Mouse (Mus musculus): Measurements from ENCODE around the gene Mcoln2. TPM values are rescaled to one million over a fixed set of nuclear protein-coding genes. Genes with fewer than 3 reads are reported as not detected.

The Mcoln2 gene
- polyA plus RNA-seq, 1 experiment from 2014 or later, result 0.24 TPM

DNA sequence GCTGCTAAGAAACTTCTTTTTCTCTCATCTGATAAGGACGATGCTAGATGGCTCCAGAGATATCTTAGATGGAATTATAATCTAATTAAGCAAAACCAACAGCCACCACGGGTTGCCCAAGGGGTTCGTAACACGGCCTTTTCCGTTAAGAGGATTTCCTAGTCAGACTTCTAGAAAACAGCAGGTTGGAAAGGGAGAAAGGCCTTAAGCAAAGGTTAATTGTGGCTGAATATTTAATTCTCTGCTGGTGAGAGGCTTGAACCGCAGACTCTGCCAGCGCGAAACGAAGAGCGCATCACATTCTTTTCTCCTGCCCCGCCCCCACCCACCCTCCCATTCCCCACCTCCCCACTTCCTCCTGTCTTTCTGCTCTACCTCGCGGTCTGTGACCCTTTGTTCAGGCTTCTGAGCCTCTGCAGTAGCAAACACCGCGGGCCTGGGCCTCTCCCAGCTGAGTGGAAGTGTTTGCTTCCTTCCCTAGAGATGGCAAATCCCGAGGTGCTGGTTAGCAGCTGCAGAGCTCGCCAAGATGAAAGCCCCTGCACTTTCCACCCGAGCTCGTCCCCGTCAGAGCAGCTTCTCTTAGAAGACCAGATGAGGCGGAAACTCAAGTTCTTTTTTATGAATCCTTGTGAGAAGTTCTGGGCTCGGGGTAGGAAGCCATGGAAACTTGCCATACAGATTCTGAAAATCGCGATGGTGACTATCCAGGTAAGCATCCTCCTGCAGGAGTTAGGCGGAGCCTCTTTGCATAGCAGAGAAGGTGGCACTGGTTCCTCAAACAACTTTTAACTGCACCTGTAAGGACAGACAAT lies 28.1 kb upstream of the Mcoln2 start:
- H3K4me3 ChIP-seq, result peak overlapping the region; percentile 19; the same call in 1 of the 2 replicates

DNA sequence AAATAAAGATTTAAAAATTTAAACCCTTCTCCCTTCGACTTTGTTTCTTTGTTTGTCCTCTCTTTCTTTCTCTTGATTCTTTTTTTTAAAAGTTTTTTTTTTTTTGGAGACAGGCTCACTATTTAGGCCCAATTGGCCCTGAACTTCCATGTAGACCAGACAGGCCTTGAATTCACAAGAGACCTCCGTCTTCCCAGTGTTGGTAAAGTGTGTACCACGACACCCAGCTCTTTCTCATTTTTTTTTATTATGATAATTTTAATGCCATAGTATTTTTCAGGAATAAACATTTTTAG lies 27.6 kb upstream of the Mcoln2 start:
- Histone ChIP-seq H3K9me3 (no peaks in the 10 kb centered on the region), H3K4me2 (replicated peaks) (peak overlapping the region; percentile 39), H3K27me3 (peaks cover 18% of the 10 kb centered on the region), H3K4me1 (peaks cover 14% of the 10 kb centered on the region; the same call in 1 of the 2 replicates), H3K36me3 (no peaks in the 10 kb centered on the region), H3K4me3 (no peak overlapping the region), H3K27ac (replicated peaks) (no peak overlapping the region), H3K9ac (replicated peaks) (no peak overlapping the region)
- WGBS, result 42% methylated on average over 3 of the region's 3 CpGs
- ATAC-seq (ENCODE audit: low FRiP score, low read depth), result no peak

More for the DNA sequence above, 28.1 kb upstream of the Mcoln2 start:
- H3K4me1 ChIP-seq, result peaks cover 14% of the 10 kb centered on the region; the same call in 1 of the 2 replicates
- ATAC-seq (ENCODE audit: low FRiP score, low read depth), result peak; percentile 68
- no peaks in the 10 kb centered on the region for H3K9me3 ChIP-seq
- 0 out of 2 replicates have a peak overlapping the region, but pooled peaks have one; percentile 8 for H3K9ac ChIP-seq (replicated peaks)
- H3K27me3 ChIP-seq, result peaks cover 24% of the 10 kb centered on the region
- no peak overlapping the region for H3K27ac ChIP-seq (replicated peaks)
- 5% methylated on average over 25 of the region's 25 CpGs for WGBS
- peak overlapping the region; percentile 39 for H3K4me2 ChIP-seq (replicated peaks)
- H3K36me3 ChIP-seq, result no peaks in the 10 kb centered on the region

DNA sequence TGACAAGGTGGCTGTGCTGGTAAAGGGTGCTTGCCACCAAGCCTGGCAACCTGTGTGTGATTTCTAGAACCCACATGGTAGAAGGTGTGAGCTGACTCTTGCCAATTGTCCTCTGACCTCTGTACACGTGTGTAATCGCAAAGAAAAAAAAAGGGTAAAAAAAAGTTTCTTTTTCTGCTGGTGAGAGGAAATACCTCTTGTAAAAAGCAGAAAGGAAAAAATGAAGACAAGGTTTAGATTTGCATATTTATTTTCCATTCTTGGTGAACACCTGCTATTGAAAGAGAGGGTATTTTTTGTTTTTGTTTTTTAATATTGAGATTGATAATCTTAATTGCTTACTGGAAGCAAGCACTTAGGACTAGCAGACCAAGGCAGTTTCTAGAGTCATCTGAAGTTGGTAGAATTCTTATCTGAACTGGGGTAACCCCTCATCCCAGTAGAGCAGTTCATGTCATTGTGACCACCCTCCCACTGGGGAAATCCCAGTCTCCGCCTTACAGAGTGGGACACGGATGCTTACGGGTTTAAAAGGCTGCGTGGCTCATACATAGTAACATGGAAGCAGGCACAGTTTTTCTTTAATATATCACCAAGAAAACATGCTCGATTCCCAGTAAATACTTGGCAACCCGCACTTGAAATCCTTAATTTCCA lies 26.7 kb upstream of the Mcoln2 start:
- 85% methylated on average over 8 of the region's 8 CpGs for WGBS
- H3K4me3 ChIP-seq, result no peak overlapping the region
- H3K9ac ChIP-seq (replicated peaks), result no peak overlapping the region
- H3K27me3 ChIP-seq, result peaks cover 10% of the 10 kb centered on the region
- H3K27ac ChIP-seq (replicated peaks), result no peak overlapping the region
- no peaks in the 10 kb centered on the region for H3K36me3 ChIP-seq
- no peaks in the 10 kb centered on the region for H3K9me3 ChIP-seq
- no peak for ATAC-seq (ENCODE audit: low FRiP score, low read depth)
- H3K4me1 ChIP-seq, result peaks cover 8% of the 10 kb centered on the region; the same call in 1 of the 2 replicates
- no peak overlapping the region for H3K4me2 ChIP-seq (replicated peaks)

DNA sequence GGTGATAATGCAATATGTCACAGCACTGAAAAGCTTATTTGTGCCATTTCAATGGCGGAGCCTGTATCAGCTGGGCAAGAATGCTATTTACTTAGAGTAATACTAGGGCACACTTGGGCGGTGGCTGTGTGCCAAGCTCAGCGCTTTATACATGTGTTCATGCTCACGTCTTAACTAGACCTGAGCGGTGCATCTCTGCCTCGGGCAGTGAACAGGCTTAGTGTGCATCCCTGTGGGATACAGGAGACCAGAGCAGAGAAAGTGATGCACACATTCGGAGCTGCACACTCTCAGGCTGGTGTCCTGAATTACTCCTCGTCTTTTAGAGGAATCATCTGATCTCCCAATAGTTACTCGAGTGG lies 26.2 kb upstream of the Mcoln2 start:
- H3K36me3 ChIP-seq, result no peaks in the 10 kb centered on the region
- no peak overlapping the region for H3K9ac ChIP-seq (replicated peaks)
- 80% methylated on average over 9 of the region's 9 CpGs for WGBS
- no peak overlapping the region for H3K4me2 ChIP-seq (replicated peaks)
- no peak; the same call in 1 of the 2 replicates for ATAC-seq (ENCODE audit: low FRiP score, low read depth)
- peaks cover 8% of the 10 kb centered on the region; the same call in 1 of the 2 replicates for H3K4me1 ChIP-seq
- no peak overlapping the region for H3K27ac ChIP-seq (replicated peaks)
- no peaks in the 10 kb centered on the region for H3K9me3 ChIP-seq
- no peak overlapping the region for H3K4me3 ChIP-seq
- peaks cover 5% of the 10 kb centered on the region for H3K27me3 ChIP-seq

DNA sequence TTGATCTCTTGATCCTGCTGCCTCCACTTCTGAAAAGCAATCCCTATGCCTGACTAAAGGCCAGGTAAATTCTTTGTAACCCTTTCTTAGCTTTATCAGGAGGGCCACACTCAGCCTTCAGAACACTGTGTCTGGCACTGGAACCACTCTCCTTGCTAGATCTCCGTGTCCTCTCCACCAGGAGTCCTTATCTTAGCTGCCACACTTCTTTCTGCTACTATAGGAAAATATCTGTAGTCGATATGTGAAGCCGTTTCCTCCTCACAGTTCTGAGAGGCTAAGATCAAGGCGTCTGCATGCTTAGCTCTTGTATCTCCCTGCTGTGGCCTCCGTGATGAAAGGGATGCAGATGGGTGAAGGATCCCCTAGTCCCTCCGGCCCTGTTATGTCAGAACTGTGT lies 22.4 kb upstream of the Mcoln2 start:
- Histone ChIP-seq H3K36me3 (no peaks in the 10 kb centered on the region), H3K9ac (replicated peaks) (no peak overlapping the region), H3K4me2 (replicated peaks) (no peak overlapping the region), H3K9me3 (no peaks in the 10 kb centered on the region), H3K27ac (replicated peaks) (no peak overlapping the region), H3K4me1 (no peaks in the 10 kb centered on the region), H3K27me3 (no peaks in the 10 kb centered on the region), H3K4me3 (no peak overlapping the region)
- WGBS, result 73% methylated on average over 6 of the region's 6 CpGs
- no peak for ATAC-seq (ENCODE audit: low FRiP score, low read depth)

DNA sequence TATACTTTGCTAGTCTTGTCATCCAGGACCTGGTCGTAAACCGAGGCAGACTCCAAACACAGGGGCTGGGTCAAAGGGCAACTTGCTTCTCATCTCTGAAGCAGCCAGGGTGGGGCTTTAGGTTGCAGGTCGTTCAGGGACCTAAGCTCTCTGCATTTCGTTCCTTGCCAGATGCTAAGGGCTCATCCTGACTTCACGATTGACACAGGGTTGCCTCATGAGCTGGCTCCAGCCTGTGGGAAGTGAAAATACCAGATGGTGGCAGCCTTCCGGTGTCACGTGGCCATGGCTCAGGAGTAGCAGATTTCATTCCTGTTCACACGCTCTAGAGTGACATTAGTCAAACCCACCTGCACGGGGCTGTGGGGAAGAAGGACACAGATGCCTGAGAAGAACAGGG lies 14.8 kb upstream of the Mcoln2 start:
- WGBS, result 84% methylated on average over 9 of the region's 9 CpGs
- Histone ChIP-seq H3K9me3 (no peaks in the 10 kb centered on the region), H3K27me3 (no peaks in the 10 kb centered on the region), H3K4me2 (replicated peaks) (no peak overlapping the region), H3K4me1 (no peaks in the 10 kb centered on the region), H3K27ac (replicated peaks) (no peak overlapping the region), H3K4me3 (no peak overlapping the region), H3K36me3 (no peaks in the 10 kb centered on the region), H3K9ac (replicated peaks) (no peak overlapping the region)
- ATAC-seq (ENCODE audit: low FRiP score, low read depth), result no peak

DNA sequence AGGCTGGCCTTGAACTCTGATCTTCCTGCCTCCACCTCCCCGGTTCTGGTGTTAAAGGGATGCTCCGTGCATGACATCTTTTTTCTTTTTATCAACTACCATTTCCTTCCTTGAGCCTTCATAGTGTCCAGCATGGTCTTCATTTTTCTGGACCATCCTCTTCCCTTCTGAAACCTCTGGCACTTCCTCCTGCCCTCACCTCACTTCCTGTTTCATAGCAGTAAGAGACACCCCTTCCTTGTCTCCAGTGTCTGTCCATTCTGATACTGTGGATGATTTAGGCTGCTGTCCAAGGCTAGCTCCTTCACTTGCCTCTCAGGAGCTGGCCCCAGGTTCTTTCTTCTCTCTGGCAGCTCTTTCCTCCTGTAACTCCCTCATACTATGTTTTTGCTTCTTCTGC lies 14.2 kb upstream of the Mcoln2 start:
- Histone ChIP-seq H3K36me3 (no peaks in the 10 kb centered on the region), H3K9me3 (no peaks in the 10 kb centered on the region), H3K27me3 (no peaks in the 10 kb centered on the region), H3K27ac (replicated peaks) (no peak overlapping the region), H3K4me3 (no peak overlapping the region), H3K4me2 (replicated peaks) (no peak overlapping the region), H3K4me1 (no peaks in the 10 kb centered on the region), H3K9ac (replicated peaks) (no peak overlapping the region)
- no peak for ATAC-seq (ENCODE audit: low FRiP score, low read depth)
- WGBS, result 89% methylated on average over 2 of the region's 2 CpGs

DNA sequence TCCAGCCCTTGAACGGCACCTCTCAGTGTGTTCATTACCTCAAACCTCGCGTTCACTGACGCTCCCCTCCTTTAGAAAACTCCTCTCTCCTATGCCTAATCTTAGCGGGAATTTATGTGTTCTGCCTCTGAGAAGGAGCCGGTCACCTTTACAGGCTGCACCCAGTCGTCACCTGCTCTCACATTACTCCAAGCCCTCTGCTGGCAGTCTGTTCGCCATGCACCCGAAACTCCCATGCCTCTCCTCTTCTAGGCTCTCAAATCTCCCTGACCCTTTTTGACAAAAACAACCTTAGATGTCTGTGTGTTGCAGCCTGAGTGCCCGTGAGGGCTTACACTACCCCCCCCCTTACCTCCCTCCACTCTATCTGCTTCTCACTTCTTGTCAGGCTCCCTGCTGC lies 13.2 kb upstream of the Mcoln2 start:
- H3K4me2 ChIP-seq (replicated peaks), result no peak overlapping the region
- 0 out of 2 replicates have a peak, but pooled peaks have one; percentile 16 for ATAC-seq (ENCODE audit: low FRiP score, low read depth)
- 39% methylated on average over 10 of the region's 10 CpGs for WGBS

DNA sequence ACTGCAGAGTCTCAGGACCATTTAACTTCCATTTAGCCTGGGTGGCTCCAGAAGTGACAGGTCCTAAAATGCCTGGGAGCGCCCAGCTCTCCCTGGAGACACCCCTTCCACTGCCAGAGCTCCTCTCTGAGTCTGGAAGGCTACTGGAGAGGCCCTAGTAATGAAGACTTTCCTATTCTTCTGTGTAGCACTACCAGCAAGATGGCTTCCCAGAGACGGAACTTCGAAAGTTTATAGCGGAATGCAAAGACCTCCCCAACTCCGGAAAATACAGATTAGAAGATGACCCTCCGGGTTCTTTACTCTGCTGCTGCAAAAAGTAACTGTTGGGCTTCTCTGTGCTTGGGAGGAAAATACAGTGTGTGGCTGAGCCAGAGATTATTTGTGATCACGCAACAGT lies 9.4 kb upstream of the Mcoln2 start:
- Histone ChIP-seq H3K27ac (replicated peaks) (no peak overlapping the region), H3K36me3 (no peaks in the 10 kb centered on the region), H3K9ac (replicated peaks) (no peak overlapping the region), H3K4me1 (no peaks in the 10 kb centered on the region), H3K4me3 (no peak overlapping the region), H3K27me3 (no peaks in the 10 kb centered on the region), H3K4me2 (replicated peaks) (no peak overlapping the region), H3K9me3 (no peaks in the 10 kb centered on the region)
- ATAC-seq (ENCODE audit: low FRiP score, low read depth), result no peak
- WGBS, result 94% methylated on average over 7 of the region's 7 CpGs

More for the DNA sequence above, 13.2 kb upstream of the Mcoln2 start:
- no peak overlapping the region for H3K9ac ChIP-seq (replicated peaks)
- no peaks in the 10 kb centered on the region for H3K36me3 ChIP-seq
- no peaks in the 10 kb centered on the region for H3K9me3 ChIP-seq
- H3K27ac ChIP-seq (replicated peaks), result no peak overlapping the region
- H3K4me1 ChIP-seq, result no peaks in the 10 kb centered on the region
- H3K27me3 ChIP-seq, result no peaks in the 10 kb centered on the region
- no peak overlapping the region for H3K4me3 ChIP-seq

DNA sequence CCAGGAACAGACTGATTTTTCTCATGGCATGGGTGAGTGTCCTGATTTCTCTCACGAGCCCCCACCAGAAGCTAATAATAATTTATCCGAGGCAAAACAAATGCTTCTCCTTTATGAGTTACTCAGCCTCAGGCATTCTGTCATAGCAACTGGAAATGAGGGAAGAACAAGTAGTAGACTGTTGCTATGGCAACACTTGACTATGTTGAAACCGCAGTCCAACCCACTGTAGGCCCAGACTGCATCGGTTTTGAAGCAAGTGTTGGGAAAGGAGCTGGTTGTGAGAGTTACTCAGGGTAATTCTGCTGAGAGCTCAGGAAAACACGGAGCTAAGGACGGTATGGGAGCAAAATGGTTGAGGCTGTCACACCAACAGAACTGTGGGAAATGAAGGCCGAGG lies 7.1 kb upstream of the Mcoln2 start:
- Histone ChIP-seq H3K9ac (replicated peaks) (no peak overlapping the region), H3K27me3 (peaks cover 3% of the 10 kb centered on the region; the same call in 1 of the 2 replicates), H3K36me3 (no peaks in the 10 kb centered on the region), H3K4me2 (replicated peaks) (no peak overlapping the region), H3K4me1 (no peaks in the 10 kb centered on the region), H3K27ac (replicated peaks) (no peak overlapping the region), H3K4me3 (no peak overlapping the region), H3K9me3 (no peaks in the 10 kb centered on the region)
- WGBS, result 83% methylated on average over 7 of the region's 7 CpGs
- no peak for ATAC-seq (ENCODE audit: low FRiP score, low read depth)

DNA sequence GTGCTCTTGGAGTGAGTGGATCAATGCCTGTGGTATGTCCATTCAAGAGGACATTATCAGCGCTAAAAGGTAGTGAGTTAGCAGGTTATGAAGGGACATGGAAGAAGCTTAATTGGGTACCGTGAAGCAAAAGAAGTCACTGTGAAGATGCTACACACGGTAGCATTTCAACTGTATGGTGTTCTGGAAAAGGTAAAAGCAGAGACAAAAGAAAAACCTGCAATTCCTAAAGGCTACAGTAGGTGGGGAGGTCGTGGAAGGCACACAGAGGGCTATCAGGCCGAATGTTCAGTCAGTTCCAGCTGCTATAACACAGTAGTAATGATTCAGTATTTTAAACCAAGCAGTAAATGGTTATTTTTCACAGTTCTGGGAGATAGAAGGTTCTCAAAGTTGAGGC lies 4.1 kb upstream of the Mcoln2 start:
- no peak overlapping the region for H3K4me2 ChIP-seq (replicated peaks)
- WGBS, result 58% methylated on average over 5 of the region's 5 CpGs
- peaks cover 9% of the 10 kb centered on the region for H3K4me1 ChIP-seq
- no peak overlapping the region for H3K9ac ChIP-seq (replicated peaks)
- no peak overlapping the region for H3K4me3 ChIP-seq
- H3K36me3 ChIP-seq, result no peaks in the 10 kb centered on the region
- no peak overlapping the region for H3K27ac ChIP-seq (replicated peaks)
- ATAC-seq (ENCODE audit: low FRiP score, low read depth), result no peak
- H3K27me3 ChIP-seq, result peaks cover 26% of the 10 kb centered on the region
- no peaks in the 10 kb centered on the region for H3K9me3 ChIP-seq

DNA sequence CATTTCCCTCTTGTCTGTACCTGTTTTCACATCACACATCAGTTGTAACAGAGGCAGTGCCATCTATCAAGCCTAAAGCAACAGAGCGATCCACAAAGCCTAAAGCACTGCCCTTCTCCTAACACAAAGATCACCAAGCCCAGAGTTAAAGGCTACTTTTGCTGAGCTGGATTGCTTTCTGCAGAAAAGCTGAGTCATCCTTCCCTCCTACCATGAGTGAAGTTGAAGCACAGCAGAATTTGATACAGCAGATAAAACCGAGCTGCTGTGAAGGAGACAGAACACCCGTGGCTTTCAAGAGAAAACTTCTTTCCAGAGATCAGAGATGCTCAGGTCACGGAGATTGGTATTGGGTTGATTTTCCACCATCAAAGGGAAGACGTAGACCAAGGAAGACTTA lies 3.5 kb upstream of the Mcoln2 start:
- H3K9ac ChIP-seq (replicated peaks), result no peak overlapping the region
- H3K36me3 ChIP-seq, result no peaks in the 10 kb centered on the region
- no peak for ATAC-seq (ENCODE audit: low FRiP score, low read depth)
- H3K4me2 ChIP-seq (replicated peaks), result no peak overlapping the region
- peaks cover 11% of the 10 kb centered on the region for H3K4me1 ChIP-seq
- H3K9me3 ChIP-seq, result no peaks in the 10 kb centered on the region
- H3K4me3 ChIP-seq, result no peak overlapping the region
- WGBS, result 78% methylated on average over 5 of the region's 5 CpGs
- H3K27me3 ChIP-seq, result peaks cover 32% of the 10 kb centered on the region
- no peak overlapping the region for H3K27ac ChIP-seq (replicated peaks)

Measured in midbrain, embryonic 12.5 days (tissue).